ENCODE assay signal across 15 mouse cellular contexts in genomic region chr7:89051240-89051639, GRCm38 (mm10).
DNase-seq lines count a peak whose midpoint lies in the region; ATAC-seq lines count a peak whose summit lies in the region.
"Had no signal": no experiment of that assay in that cellular context is flagged by ENCODE, and none has a peak within 500 bp of the region (broad histone marks: within the 10 kb centered on the region; RNA-seq: fewer than 3 reads in every experiment).

No protein-coding gene starts in this region.

- no peak overlapping the region for H3K4me2 ChIP-seq in hindbrain, embryonic 15.5 days
- H3K4me2 ChIP-seq: embryonic facial prominence, embryonic 13.5 days; liver, embryonic 11.5 days had no signal

- no peaks in the 10 kb centered on the region for H3K4me1 ChIP-seq in hindbrain, embryonic 15.5 days (replicated peaks)

- H3K4me3 ChIP-seq in hindbrain, embryonic 15.5 days = no peak overlapping the region
- H3K4me3 ChIP-seq: embryonic facial prominence, embryonic 13.5 days; heart, adult 2 months; layer of hippocampus, adult 2 months had no signal

- no peak overlapping the region for H3K9ac ChIP-seq in hindbrain, embryonic 15.5 days
- H3K9ac ChIP-seq: embryonic facial prominence, embryonic 13.5 days had no signal

- H3K27me3 ChIP-seq in hindbrain, embryonic 15.5 days = no peaks in the 10 kb centered on the region
- H3K27me3 ChIP-seq: embryonic facial prominence, embryonic 13.5 days; Patski had no signal

- H3K27ac ChIP-seq in hindbrain, embryonic 15.5 days (replicated peaks) = no peak overlapping the region; the same call in 1 of the 2 replicates
- H3K27ac ChIP-seq: embryonic facial prominence, embryonic 13.5 days; heart, adult 2 months; layer of hippocampus, adult 2 months had no signal

- WGBS in hindbrain, embryonic 15.5 days = 51% methylated on average over 5 of the region's 5 CpGs

- H3K9me3 ChIP-seq in hindbrain, embryonic 15.5 days = no peaks in the 10 kb centered on the region
- H3K9me3 ChIP-seq: embryonic facial prominence, embryonic 13.5 days had no signal

- peak; percentile 8 to 35 for DNase-seq in cerebellum, postnatal 10 days
- DNase-seq in left cerebral cortex, adult 18-20 months (ENCODE audit: low spot score in 2 of 2) = peak; percentile 3 to 19
- no peak for DNase-seq in left cerebral cortex, adult 11 months (ENCODE audit: low spot score)
- peak; percentile 34 to 41 for DNase-seq in right cerebral cortex, adult 2 months (ENCODE audit: low spot score in 2 of 2)
- DNase-seq in ovary, postnatal 14 days (ENCODE audit: low spot score) = no peak
- no peak for DNase-seq in urinary bladder, postnatal 10 days (ENCODE audit: low spot score)
- DNase-seq: heart, adult 2 months had no signal

- H3K36me3 ChIP-seq in hindbrain, embryonic 15.5 days = no peaks in the 10 kb centered on the region
- H3K36me3 ChIP-seq: embryonic facial prominence, embryonic 13.5 days had no signal

- ATAC-seq in cerebellum, adult (ENCODE audit: insufficient number of reproducible peaks, low FRiP score, low TSS enrichment) = no peak
- peak; percentile 77 for ATAC-seq in hindbrain, embryonic 15.5 days (ENCODE audit: low FRiP score, low read depth)
- ATAC-seq: CD4-positive, CD25-positive, alpha-beta regulatory T cell, adult 4 months; forebrain, embryonic 16.5 days; Patski had no signal

Comparison
In these comparisons a context has a peak if more than half of its experiments do, and no peak if none do; other contexts are left out.
1. DNase-seq: peak in cerebellum, postnatal 10 days (2 of 2), left cerebral cortex, adult 18-20 months (2 of 2) and right cerebral cortex, adult 2 months (2 of 2); none in left cerebral cortex, adult 11 months (single experiment), ovary, postnatal 14 days (single experiment) and urinary bladder, postnatal 10 days (single experiment).